Mouse (Mus musculus): Measurements from ENCODE around the gene Mageb4.
"Not testable (repeated sequence)": the region's sequence is repeated elsewhere in the genome, so short reads cannot be mapped to it uniquely, and the experiment has no call there.

The Mageb4 gene

GRCm38 (mm10) chrX:86304993-86305392 is at the start of gene Mageb4:
Gene Mageb4, minus strand, starts transcription at chrX:86305093.
- DNase-seq (ENCODE audit: low read depth, low spot score), result not testable (repeated sequence)

GRCm38 (mm10) chrX:86284597-86284996 is 20.3 kb downstream of the Mageb4 start:
- DNase-seq (ENCODE audit: low read depth, low spot score), result not testable (repeated sequence)

GRCm38 (mm10) chrX:86245950-86246349 is 58.9 kb downstream of the Mageb4 start:
- not testable (repeated sequence) for DNase-seq (ENCODE audit: low read depth, low spot score)

DNA sequence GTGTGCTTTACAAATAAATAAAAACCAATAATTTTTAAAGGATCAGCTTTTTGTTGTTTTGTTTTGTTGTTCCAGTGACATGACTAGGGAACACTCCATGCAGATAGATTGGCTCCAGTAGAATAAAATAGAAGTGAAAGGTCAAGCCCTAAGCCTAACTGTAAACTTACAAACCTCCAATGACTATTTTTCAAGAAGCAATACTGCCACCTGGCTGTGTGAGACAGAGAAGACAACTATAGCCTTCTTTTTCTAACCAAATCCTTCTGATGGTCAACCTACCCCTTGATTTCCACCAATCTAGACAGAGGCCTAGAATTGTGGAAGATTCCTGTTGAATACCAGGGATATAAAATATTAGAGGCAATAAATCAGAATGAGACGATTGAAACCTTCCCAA is 67.6 kb downstream of the Mageb4 start:
- no peak for DNase-seq (ENCODE audit: low read depth, low spot score)
